Mouse (Mus musculus): ENCODE data around the gene Ngfr. TPM values are rescaled to one million over a fixed set of nuclear protein-coding genes. Genes with fewer than 3 reads are reported as not detected.

Ngfr gene
- polyA plus RNA-seq, 1 experiment from 2014 or later, result 1.8 TPM

DNA sequence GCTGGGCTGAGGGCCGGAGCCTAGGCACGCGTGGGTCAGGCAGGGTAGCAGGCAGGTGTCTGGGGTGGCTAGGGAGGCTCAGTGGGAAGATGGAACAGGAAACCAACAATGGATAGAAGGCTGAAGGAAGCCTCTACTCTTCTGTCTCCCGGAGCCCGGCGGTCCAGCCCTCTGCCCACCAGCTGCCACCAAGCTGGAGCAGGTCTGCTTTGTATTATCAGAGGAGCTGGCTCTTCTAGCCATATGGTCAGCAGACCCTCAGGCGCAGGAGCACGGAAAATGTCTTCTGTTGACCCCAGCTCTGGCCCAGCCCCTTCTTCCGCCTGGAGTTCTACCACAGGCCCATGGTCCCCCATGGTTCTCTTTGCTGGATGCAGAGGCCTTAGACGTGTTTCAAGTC, 22.2 kb downstream of the Ngfr start:
- 66% methylated on average over 10 of the region's 10 CpGs for WGBS (ENCODE audit: insufficient replicate concordance)
- H3K36me3 ChIP-seq, result no peaks in the 10 kb centered on the region
- ATAC-seq (ENCODE audit: low read depth) (no peak), DNase-seq (no peak)
- no peaks in the 10 kb centered on the region for H3K4me1 ChIP-seq (replicated peaks)
- H3K9ac ChIP-seq, result no peak overlapping the region
- H3K27me3 ChIP-seq, result peaks cover 6% of the 10 kb centered on the region; the same call in 1 of the 2 replicates
- no peak overlapping the region for H3K27ac ChIP-seq
- no peaks in the 10 kb centered on the region for H3K9me3 ChIP-seq (replicated peaks)
- H3K4me3 ChIP-seq (replicated peaks), result no peak overlapping the region
- no peak overlapping the region for H3K4me2 ChIP-seq

DNA sequence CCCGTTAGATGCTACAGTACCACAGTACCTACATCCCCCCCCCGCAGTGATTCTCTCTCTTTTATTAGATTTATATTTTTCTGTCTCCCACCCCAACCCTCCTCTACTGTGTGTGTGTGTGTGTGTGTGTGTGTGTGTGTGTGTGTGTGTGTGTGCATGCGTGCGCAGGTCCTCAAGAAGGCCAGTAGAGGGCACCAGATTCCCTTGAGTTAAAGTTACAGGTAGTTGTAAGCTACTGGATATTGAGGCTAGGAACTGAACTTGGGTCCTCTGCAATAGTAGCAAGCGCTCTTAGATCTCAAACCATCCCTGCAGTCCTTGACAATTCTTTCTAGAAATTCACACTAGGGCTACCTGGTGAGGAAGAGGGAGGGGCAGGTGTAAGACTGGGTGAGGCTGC, 23.7 kb downstream of the Ngfr start:
- Histone ChIP-seq H3K27me3 (peaks cover 6% of the 10 kb centered on the region; the same call in 1 of the 2 replicates), H3K9ac (no peak overlapping the region), H3K4me2 (no peak overlapping the region), H3K9me3 (replicated peaks) (no peaks in the 10 kb centered on the region), H3K4me3 (replicated peaks) (no peak overlapping the region), H3K36me3 (no peaks in the 10 kb centered on the region), H3K4me1 (replicated peaks) (no peaks in the 10 kb centered on the region), H3K27ac (no peak overlapping the region)
- ATAC-seq (ENCODE audit: low read depth), result no peak
- DNase-seq, result no peak
- 83% methylated on average over 5 of the region's 5 CpGs for WGBS (ENCODE audit: insufficient replicate concordance)

DNA sequence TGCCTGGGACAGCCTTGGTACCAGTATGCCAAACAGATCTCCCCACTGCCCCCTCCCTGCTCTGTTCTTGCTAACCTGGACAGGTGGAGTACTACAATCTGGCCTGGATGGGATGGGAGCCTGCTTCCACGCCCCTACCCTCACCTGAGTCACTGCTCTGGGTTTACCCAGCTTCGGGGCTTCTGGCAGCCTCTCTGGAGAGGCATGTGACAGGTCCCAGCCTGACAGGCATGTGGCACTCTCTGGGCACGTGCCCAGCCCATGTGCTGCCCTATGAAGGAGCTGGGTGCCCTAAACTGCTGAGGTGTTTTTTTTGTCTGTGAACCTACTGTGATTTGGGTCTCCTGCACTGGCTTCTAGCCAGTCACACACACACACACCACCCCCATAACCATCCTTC, 26.8 kb downstream of the Ngfr start:
- ATAC-seq (ENCODE audit: low read depth) (no peak), DNase-seq (no peak)
- WGBS (ENCODE audit: insufficient replicate concordance), result 43% methylated on average over 3 of the region's 3 CpGs

DNA sequence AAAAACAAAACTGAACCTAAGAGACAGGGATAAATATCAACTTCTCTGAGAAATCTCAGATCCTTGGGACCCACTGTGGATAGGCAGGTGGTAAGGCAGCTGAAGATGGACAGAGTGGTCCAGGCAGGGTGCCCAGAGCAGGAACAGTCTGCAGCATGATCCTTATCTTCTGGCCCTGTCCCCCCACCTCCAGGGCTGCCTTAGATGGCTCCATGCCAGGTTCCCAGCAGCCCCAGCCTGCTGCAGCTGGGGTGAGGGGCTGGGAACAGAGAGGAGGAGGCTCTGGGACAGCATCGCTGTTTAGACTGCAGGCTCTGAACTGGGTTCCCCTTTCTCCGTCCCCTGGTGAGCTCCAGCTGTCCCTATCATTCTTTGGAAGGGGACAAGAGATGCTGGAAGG, 27.8 kb downstream of the Ngfr start:
- Histone ChIP-seq H3K27me3 (peaks cover 18% of the 10 kb centered on the region), H3K4me3 (replicated peaks) (no peak overlapping the region), H3K4me2 (no peak overlapping the region), H3K27ac (no peak overlapping the region), H3K9me3 (replicated peaks) (no peaks in the 10 kb centered on the region), H3K9ac (no peak overlapping the region), H3K36me3 (no peaks in the 10 kb centered on the region), H3K4me1 (replicated peaks) (no peaks in the 10 kb centered on the region)
- no peak for DNase-seq
- WGBS (ENCODE audit: insufficient replicate concordance), result 48% methylated on average over 2 of the region's 2 CpGs
- ATAC-seq (ENCODE audit: low read depth), result no peak

More for the DNA sequence above, 26.8 kb downstream of the Ngfr start:
- no peak overlapping the region for H3K27ac ChIP-seq
- H3K27me3 ChIP-seq, result peaks cover 15% of the 10 kb centered on the region
- H3K4me1 ChIP-seq (replicated peaks), result no peaks in the 10 kb centered on the region
- H3K9me3 ChIP-seq (replicated peaks), result no peaks in the 10 kb centered on the region
- H3K9ac ChIP-seq, result no peak overlapping the region
- no peak overlapping the region for H3K4me2 ChIP-seq
- no peaks in the 10 kb centered on the region for H3K36me3 ChIP-seq
- H3K4me3 ChIP-seq (replicated peaks), result no peak overlapping the region

DNA sequence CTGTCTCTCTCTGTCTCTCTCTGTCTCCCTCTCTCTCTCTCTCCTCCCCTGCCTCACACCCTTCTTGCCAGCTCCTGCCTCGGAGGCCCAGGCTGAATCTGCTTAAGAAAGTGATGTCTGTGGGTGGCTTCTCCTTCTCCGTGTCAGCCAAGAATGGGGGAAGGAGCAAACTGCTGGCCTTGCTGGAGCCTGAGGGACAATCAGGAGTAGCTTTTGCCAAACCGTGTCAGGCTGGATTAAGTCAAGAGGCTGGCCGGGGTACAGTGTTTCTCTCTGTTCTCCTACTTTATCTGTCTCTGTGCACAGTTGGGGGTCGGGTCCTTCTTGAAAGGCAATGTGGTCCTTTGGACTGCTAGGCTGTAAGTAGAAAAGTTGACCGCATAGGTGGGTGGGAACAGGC, 29.8 kb downstream of the Ngfr start:
- WGBS (ENCODE audit: insufficient replicate concordance), result 35% methylated on average over 6 of the region's 6 CpGs
- Histone ChIP-seq H3K9ac (no peak overlapping the region), H3K9me3 (replicated peaks) (no peaks in the 10 kb centered on the region), H3K27me3 (peaks cover 18% of the 10 kb centered on the region), H3K4me1 (replicated peaks) (no peaks in the 10 kb centered on the region), H3K4me3 (replicated peaks) (no peak overlapping the region), H3K36me3 (no peaks in the 10 kb centered on the region), H3K4me2 (no peak overlapping the region), H3K27ac (no peak overlapping the region)
- no peak for ATAC-seq (ENCODE audit: low read depth)
- no peak for DNase-seq

DNA sequence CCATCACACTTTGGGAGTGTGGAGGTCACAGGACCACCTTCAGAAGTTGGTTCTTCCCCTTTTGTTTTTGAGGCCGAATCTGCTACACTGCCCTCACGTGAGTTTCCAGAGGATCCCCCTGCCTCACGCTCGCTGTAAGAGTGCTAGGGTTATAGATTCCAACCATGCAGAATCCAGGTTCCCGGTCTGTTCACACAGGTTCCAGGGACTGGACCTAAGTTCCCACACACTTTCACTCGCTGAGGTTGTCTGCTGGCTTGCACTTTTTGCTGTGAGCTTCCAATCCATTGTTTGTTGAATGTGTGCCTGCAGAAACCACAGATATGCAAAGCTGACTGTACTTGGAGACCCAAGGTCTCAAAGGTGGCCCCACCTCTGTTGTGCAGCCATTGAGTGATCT, 30.5 kb downstream of the Ngfr start:
- Histone ChIP-seq H3K27me3 (peaks cover 18% of the 10 kb centered on the region), H3K4me3 (replicated peaks) (no peak overlapping the region), H3K9ac (no peak overlapping the region), H3K4me2 (no peak overlapping the region), H3K9me3 (replicated peaks) (no peaks in the 10 kb centered on the region), H3K27ac (no peak overlapping the region), H3K36me3 (no peaks in the 10 kb centered on the region), H3K4me1 (replicated peaks) (no peaks in the 10 kb centered on the region)
- ATAC-seq (ENCODE audit: low read depth) (no peak), DNase-seq (no peak)
- 55% methylated on average over 6 of the region's 6 CpGs for WGBS (ENCODE audit: insufficient replicate concordance)

DNA sequence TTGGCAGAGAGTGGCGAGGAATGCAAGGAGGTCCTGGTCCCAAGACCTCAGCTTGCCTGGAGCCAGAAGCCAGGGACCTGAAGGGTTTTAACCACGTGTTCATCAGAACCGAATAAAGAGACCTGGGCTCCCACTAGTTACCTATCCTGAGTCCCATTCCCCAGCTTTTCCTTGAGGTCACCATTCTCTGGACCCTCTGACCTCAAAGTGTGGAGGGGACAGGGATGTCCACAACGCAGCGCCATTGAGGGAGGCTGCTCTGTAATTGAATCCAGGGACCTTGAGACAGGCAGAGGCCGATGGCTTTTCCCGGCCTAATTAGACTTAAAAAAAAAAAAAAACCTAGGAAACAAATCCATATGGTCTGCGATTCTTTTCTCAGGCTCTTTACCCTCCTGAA, 32.3 kb downstream of the Ngfr start:
- no peak for DNase-seq
- Histone ChIP-seq H3K27ac (no peak overlapping the region), H3K4me1 (replicated peaks) (no peaks in the 10 kb centered on the region), H3K4me3 (replicated peaks) (no peak overlapping the region), H3K36me3 (no peaks in the 10 kb centered on the region), H3K4me2 (no peak overlapping the region), H3K27me3 (peaks cover 18% of the 10 kb centered on the region), H3K9ac (no peak overlapping the region), H3K9me3 (replicated peaks) (no peaks in the 10 kb centered on the region)
- no peak for ATAC-seq (ENCODE audit: low read depth)
- WGBS (ENCODE audit: insufficient replicate concordance), result 51% methylated on average over 8 of the region's 8 CpGs

DNA sequence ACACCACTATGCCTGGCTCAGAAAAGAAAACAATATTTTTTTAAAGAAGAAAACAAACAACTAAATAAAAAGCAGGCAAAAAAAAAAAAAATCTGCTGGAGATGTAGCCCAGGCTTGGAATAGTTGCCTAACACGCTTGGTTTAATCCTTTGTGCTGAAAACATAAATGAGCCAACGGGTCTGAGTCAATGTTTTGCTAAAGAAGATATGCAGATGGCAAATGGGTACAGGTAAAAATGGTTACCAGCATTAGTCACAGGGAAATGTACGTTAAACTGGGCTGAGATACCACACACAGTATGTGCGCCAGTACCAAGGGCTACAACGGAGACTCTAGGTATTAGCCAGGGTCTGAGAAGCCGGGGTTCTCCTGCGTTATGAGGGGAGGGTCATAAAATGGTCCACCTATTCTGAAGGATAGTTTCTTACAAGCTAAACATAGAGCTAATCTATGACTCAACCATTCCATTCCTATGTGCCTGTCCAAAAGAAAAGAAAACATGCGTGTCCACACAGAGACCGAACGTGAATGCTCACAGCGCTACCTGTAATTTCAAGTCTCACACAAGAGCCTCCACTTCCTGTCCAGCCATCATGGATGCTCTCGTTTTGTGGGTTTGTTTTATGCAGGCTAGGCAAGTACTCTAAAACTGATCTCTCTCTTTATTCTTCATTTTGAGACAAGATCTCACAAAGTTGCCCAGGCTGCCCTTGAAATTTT, 37.1 kb downstream of the Ngfr start:
- Histone ChIP-seq H3K9me3 (replicated peaks) (no peaks in the 10 kb centered on the region), H3K4me1 (replicated peaks) (no peaks in the 10 kb centered on the region), H3K36me3 (no peaks in the 10 kb centered on the region), H3K27me3 (peaks cover 3% of the 10 kb centered on the region; the same call in 1 of the 2 replicates), H3K4me3 (replicated peaks) (no peak overlapping the region), H3K27ac (no peak overlapping the region), H3K4me2 (no peak overlapping the region), H3K9ac (no peak overlapping the region)
- DNase-seq (no peak), ATAC-seq (ENCODE audit: low read depth) (no peak)
- 73% methylated on average over 12 of the region's 12 CpGs for WGBS (ENCODE audit: insufficient replicate concordance)

DNA sequence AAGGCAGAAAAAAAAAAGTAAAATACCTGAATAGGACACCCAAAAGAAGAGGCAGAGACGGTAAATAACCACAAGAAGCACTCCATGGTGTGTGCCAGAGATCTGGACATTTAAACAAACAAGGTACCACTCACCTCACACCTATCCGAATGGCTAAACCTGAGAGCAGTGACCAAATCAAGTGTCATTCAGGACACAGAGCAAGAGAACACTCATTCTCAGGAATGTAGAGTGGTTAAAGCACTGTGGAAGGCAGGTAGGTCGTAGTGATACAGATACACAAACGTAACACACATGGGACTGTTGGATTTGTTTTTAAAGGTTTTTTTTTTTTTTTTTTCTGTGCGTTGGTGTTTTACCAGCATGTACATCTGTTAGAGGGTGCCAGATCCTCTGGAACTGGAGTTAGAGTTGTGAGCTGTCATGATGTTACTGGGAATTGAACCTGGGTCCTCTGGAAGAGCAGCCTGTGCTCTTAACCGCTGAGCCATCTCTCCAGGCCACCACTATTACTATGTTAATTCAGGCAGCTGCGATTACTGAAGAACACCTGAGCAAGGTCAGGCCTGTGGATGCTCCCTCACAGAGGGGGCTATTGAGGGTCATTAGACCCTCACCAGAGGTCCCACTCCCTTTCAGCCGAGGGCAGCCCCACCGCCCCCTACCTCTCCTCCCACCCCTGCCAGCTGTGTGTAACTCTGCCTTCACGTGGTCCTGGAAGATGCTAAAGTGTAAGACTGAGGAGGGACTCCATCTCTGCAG, 41.3 kb downstream of the Ngfr start:
- Histone ChIP-seq H3K9ac (no peak overlapping the region), H3K9me3 (replicated peaks) (no peaks in the 10 kb centered on the region), H3K4me3 (replicated peaks) (no peak overlapping the region), H3K4me1 (replicated peaks) (no peaks in the 10 kb centered on the region; the same call in 1 of the 2 replicates), H3K4me2 (no peak overlapping the region), H3K27me3 (peaks cover 6% of the 10 kb centered on the region; the same call in 1 of the 2 replicates), H3K36me3 (no peaks in the 10 kb centered on the region), H3K27ac (no peak overlapping the region)
- ATAC-seq (ENCODE audit: low read depth) (no peak), DNase-seq (no peak)
- 58% methylated on average over 10 of the region's 10 CpGs for WGBS (ENCODE audit: insufficient replicate concordance)

DNA sequence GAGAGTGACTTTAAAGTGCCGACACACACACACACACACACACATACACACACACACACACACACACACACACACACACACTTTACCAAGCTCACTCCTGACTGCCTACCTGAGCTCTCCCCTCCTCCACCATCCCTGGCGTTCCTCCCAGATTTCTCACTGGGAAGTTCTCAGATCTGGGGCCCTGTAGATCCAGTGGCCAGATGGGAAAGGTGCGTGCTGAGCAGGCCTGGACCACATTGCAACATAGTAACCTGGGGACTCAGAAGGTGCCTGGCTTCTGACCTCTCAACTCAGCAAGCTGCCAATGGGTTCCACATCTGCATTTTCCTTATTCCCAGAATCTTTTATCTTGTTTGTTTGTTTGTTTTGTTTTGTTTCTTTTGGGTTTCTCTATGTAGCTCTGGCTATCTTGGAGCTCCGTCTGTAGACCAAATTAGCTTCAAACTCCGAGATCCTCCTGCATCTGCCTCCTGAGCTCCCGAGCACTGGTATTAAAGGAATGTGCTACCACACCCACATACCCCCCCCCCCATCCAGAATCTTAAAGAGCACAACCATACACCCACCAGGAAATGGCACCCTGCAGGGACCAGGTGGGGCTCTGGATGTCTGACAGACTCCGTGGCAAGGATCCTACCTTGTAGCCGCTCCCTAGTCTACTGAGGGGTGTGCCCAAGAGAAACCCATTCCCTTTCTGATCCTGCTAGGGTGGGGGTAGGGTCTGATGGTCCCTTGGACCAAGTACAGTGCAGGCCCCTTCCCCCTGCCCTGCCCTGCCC, 42.8 kb downstream of the Ngfr start:
- Histone ChIP-seq H3K4me1 (replicated peaks) (peaks cover 4% of the 10 kb centered on the region; the same call in 1 of the 2 replicates), H3K4me3 (replicated peaks) (no peak overlapping the region), H3K9me3 (replicated peaks) (no peaks in the 10 kb centered on the region), H3K36me3 (no peaks in the 10 kb centered on the region), H3K27me3 (peaks cover 10% of the 10 kb centered on the region; the same call in 1 of the 2 replicates), H3K27ac (no peak overlapping the region), H3K4me2 (no peak overlapping the region), H3K9ac (no peak overlapping the region)
- 55% methylated on average over 8 of the region's 8 CpGs for WGBS (ENCODE audit: insufficient replicate concordance)
- ATAC-seq (ENCODE audit: low read depth) (no peak), DNase-seq (no peak)

DNA sequence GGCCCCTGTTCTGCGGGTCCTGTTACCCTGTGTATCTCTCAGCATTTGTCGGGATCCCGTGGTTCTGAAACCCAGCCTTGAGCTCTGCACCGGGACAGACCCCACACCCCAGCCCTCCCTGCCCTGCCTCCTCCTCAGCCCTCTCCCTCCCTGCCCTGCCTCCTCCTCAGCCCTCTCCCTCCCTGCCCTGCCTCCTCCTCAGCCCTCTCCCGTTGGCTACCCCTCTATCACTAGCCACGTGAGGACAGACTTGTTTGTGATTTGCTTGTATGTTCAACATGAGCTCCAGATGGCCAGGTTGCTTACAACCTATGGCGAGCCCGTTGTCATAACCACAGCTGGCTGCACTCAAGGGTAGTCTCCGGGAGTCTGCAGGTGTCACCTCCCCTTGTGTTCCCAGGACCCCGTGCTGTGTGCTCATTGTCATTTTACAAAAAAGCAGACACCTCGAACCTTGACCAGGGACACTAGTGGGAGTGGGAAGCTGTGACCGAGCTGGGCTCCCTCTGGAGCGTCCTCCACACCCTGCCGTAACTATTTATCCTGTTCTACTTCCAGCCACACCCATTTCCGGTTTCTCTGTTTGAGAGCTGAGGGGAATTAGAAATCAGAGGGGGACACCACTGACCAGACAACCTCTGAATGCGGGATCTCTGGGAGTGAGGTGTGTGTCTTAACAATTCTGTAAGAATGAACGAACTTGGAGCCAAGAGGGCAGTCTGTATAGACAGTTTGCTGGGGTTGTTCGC, 46.7 kb downstream of the Ngfr start:
- Histone ChIP-seq H3K9me3 (replicated peaks) (no peaks in the 10 kb centered on the region), H3K36me3 (no peaks in the 10 kb centered on the region), H3K4me2 (no peak overlapping the region), H3K4me1 (replicated peaks) (peaks cover 4% of the 10 kb centered on the region; the same call in 1 of the 2 replicates), H3K27ac (no peak overlapping the region), H3K9ac (no peak overlapping the region), H3K4me3 (replicated peaks) (no peak overlapping the region), H3K27me3 (peaks cover 15% of the 10 kb centered on the region; the same call in 1 of the 2 replicates)
- WGBS (ENCODE audit: insufficient replicate concordance), result 23% methylated on average over 18 of the region's 18 CpGs
- no peak for ATAC-seq (ENCODE audit: low read depth)
- DNase-seq, result no peak

Data from liver, embryonic 13.5 days (tissue).